Mouse (Mus musculus): ENCODE measurements at regions not wholly inside any gene's neighbourhood (a gene's known extent, or its start where the extent isn't known, plus 50 kb on each side); places are given as distances from the start of the nearest gene placed in this dataset.
"Not testable (repeated sequence)": the region's sequence is repeated elsewhere in the genome, so short reads cannot be mapped to it uniquely, and the experiment has no call there.

- H3K27ac ChIP-seq; H3K9ac ChIP-seq (replicated peaks); ATAC-seq; H3K36me3 ChIP-seq; H3K27me3 ChIP-seq; H3K4me2 ChIP-seq (replicated peaks); H3K4me1 ChIP-seq (replicated peaks); H3K9me3 ChIP-seq; H3K4me3 ChIP-seq (replicated peaks): not testable (repeated sequence)
- WGBS = 93% methylated on average over 12 of the region's 12 CpGs
Measured at GRCm38 (mm10) chr5:132929955-132930354, 386.8 kb upstream of the Auts2 start.

GRCm38 (mm10) chr5:132923365-132923764 lies 380.2 kb upstream of the Auts2 start:
- WGBS = 29% methylated on average over 4 of the region's 4 CpGs
- H3K36me3 ChIP-seq = no peaks in the 10 kb centered on the region
- H3K27ac ChIP-seq = no peak overlapping the region
- peaks cover 6% of the 10 kb centered on the region for H3K9me3 ChIP-seq
- no peaks in the 10 kb centered on the region for H3K27me3 ChIP-seq
- no peak overlapping the region for H3K9ac ChIP-seq (replicated peaks)
- H3K4me1 ChIP-seq (replicated peaks) = no peaks in the 10 kb centered on the region; the same call in 1 of the 2 replicates
- no peak overlapping the region for H3K4me2 ChIP-seq (replicated peaks)
- ATAC-seq = 0 out of 2 replicates have a peak, but pooled peaks have one; percentile 30
- H3K4me3 ChIP-seq (replicated peaks) = no peak overlapping the region

GRCm38 (mm10) chr5:132909056-132909455 lies 365.9 kb upstream of the Auts2 start:
- Histone ChIP-seq H3K4me2 (replicated peaks) (no peak overlapping the region), H3K36me3 (no peaks in the 10 kb centered on the region), H3K4me3 (replicated peaks) (no peak overlapping the region), H3K27me3 (no peaks in the 10 kb centered on the region), H3K4me1 (replicated peaks) (peaks cover 8% of the 10 kb centered on the region), H3K27ac (no peak overlapping the region), H3K9ac (replicated peaks) (no peak overlapping the region), H3K9me3 (no peaks in the 10 kb centered on the region)
- 74% methylated on average over 2 of the region's 2 CpGs for WGBS
- no peak for ATAC-seq

GRCm38 (mm10) chr5:132908220-132908619 lies 365.1 kb upstream of the Auts2 start:
- H3K4me1 ChIP-seq (replicated peaks) = peaks cover 8% of the 10 kb centered on the region
- ATAC-seq = no peak
- no peak overlapping the region for H3K4me3 ChIP-seq (replicated peaks)
- H3K9ac ChIP-seq (replicated peaks) = no peak overlapping the region
- WGBS = 87% methylated on average over 8 of the region's 8 CpGs
- no peak overlapping the region for H3K4me2 ChIP-seq (replicated peaks)
- no peak overlapping the region for H3K27ac ChIP-seq
- no peaks in the 10 kb centered on the region for H3K9me3 ChIP-seq
- H3K36me3 ChIP-seq = no peaks in the 10 kb centered on the region
- no peaks in the 10 kb centered on the region for H3K27me3 ChIP-seq

- Histone ChIP-seq H3K4me2 (replicated peaks) (no peak overlapping the region), H3K9me3 (no peaks in the 10 kb centered on the region), H3K4me1 (replicated peaks) (peaks cover 11% of the 10 kb centered on the region; the same call in 1 of the 2 replicates), H3K27ac (no peak overlapping the region), H3K9ac (replicated peaks) (no peak overlapping the region), H3K27me3 (no peaks in the 10 kb centered on the region), H3K36me3 (no peaks in the 10 kb centered on the region), H3K4me3 (replicated peaks) (no peak overlapping the region)
- 89% methylated on average over 1 of the region's 1 CpGs for WGBS
- ATAC-seq = no peak
Measured at GRCm38 (mm10) chr5:132892591-132892990, 349.4 kb upstream of the Auts2 start.

- no peak overlapping the region for H3K9ac ChIP-seq (replicated peaks)
- 63% methylated on average over 2 of the region's 2 CpGs for WGBS
- no peak overlapping the region for H3K4me3 ChIP-seq (replicated peaks)
- no peaks in the 10 kb centered on the region for H3K9me3 ChIP-seq
- H3K4me1 ChIP-seq (replicated peaks) = no peaks in the 10 kb centered on the region
- no peaks in the 10 kb centered on the region for H3K36me3 ChIP-seq
- H3K4me2 ChIP-seq (replicated peaks) = no peak overlapping the region
- H3K27ac ChIP-seq = no peak overlapping the region
- H3K27me3 ChIP-seq = no peaks in the 10 kb centered on the region; the same call in 1 of the 2 replicates
- no peak for ATAC-seq
Measured at GRCm38 (mm10) chr5:132884130-132884529, 341.0 kb upstream of the Auts2 start.

- no peak overlapping the region for H3K4me2 ChIP-seq (replicated peaks)
- WGBS = 75% methylated on average over 3 of the region's 3 CpGs
- H3K4me1 ChIP-seq (replicated peaks) = no peaks in the 10 kb centered on the region
- H3K36me3 ChIP-seq = no peaks in the 10 kb centered on the region
- no peak for ATAC-seq
- no peak overlapping the region for H3K9ac ChIP-seq (replicated peaks)
- no peak overlapping the region for H3K4me3 ChIP-seq (replicated peaks)
- H3K27ac ChIP-seq = no peak overlapping the region
- no peaks in the 10 kb centered on the region for H3K9me3 ChIP-seq
- no peaks in the 10 kb centered on the region; the same call in 1 of the 2 replicates for H3K27me3 ChIP-seq
Measured at GRCm38 (mm10) chr5:132882291-132882690, 339.1 kb upstream of the Auts2 start.

GRCm38 (mm10) chr5:132881170-132881569 lies 338.0 kb upstream of the Auts2 start:
- Histone ChIP-seq H3K4me3 (replicated peaks) (no peak overlapping the region), H3K36me3 (no peaks in the 10 kb centered on the region), H3K9me3 (no peaks in the 10 kb centered on the region), H3K4me1 (replicated peaks) (peaks cover 6% of the 10 kb centered on the region), H3K27ac (no peak overlapping the region), H3K9ac (replicated peaks) (no peak overlapping the region), H3K27me3 (no peaks in the 10 kb centered on the region; the same call in 1 of the 2 replicates), H3K4me2 (replicated peaks) (no peak overlapping the region)
- WGBS = 96% methylated on average over 3 of the region's 3 CpGs
- no peak for ATAC-seq

GRCm38 (mm10) chr5:132876336-132876840 lies 333.2 kb upstream of the Auts2 start:
- no peak for ATAC-seq
- Histone ChIP-seq H3K9ac (replicated peaks) (no peak overlapping the region), H3K4me2 (replicated peaks) (no peak overlapping the region), H3K36me3 (no peaks in the 10 kb centered on the region), H3K27ac (peak overlapping the region; percentile 5; the same call in 1 of the 2 replicates), H3K27me3 (no peaks in the 10 kb centered on the region; the same call in 1 of the 2 replicates), H3K9me3 (no peaks in the 10 kb centered on the region), H3K4me3 (replicated peaks) (no peak overlapping the region), H3K4me1 (replicated peaks) (peaks cover 8% of the 10 kb centered on the region)
- WGBS = 14% methylated on average over 6 of the region's 6 CpGs

- H3K4me3 ChIP-seq (replicated peaks) = no peak overlapping the region
- no peak overlapping the region for H3K27ac ChIP-seq
- no peak overlapping the region for H3K9ac ChIP-seq (replicated peaks)
- no peaks in the 10 kb centered on the region for H3K4me1 ChIP-seq (replicated peaks)
- 72% methylated on average over 5 of the region's 5 CpGs for WGBS
- H3K36me3 ChIP-seq = no peaks in the 10 kb centered on the region
- no peak overlapping the region for H3K4me2 ChIP-seq (replicated peaks)
- no peaks in the 10 kb centered on the region for H3K9me3 ChIP-seq
- no peak for ATAC-seq
- H3K27me3 ChIP-seq = no peaks in the 10 kb centered on the region
Measured at GRCm38 (mm10) chr5:132858846-132859510, 315.8 kb upstream of the Auts2 start.

GRCm38 (mm10) chr5:132855619-132856510 lies 312.7 kb upstream of the Auts2 start:
- Histone ChIP-seq H3K36me3 (no peaks in the 10 kb centered on the region), H3K27me3 (no peaks in the 10 kb centered on the region), H3K4me2 (replicated peaks) (no peak overlapping the region), H3K9me3 (no peaks in the 10 kb centered on the region), H3K4me1 (replicated peaks) (no peaks in the 10 kb centered on the region), H3K9ac (replicated peaks) (no peak overlapping the region), H3K4me3 (replicated peaks) (no peak overlapping the region), H3K27ac (no peak overlapping the region)
- 85% methylated on average over 4 of the region's 4 CpGs for WGBS
- no peak for ATAC-seq

GRCm38 (mm10) chr5:132850770-132851169 lies 307.6 kb upstream of the Auts2 start:
- H3K9ac ChIP-seq (replicated peaks) = no peak overlapping the region
- H3K4me1 ChIP-seq (replicated peaks) = no peaks in the 10 kb centered on the region
- H3K27me3 ChIP-seq = no peaks in the 10 kb centered on the region
- ATAC-seq = no peak
- no peaks in the 10 kb centered on the region for H3K9me3 ChIP-seq
- 69% methylated on average over 6 of the region's 6 CpGs for WGBS
- H3K36me3 ChIP-seq = no peaks in the 10 kb centered on the region
- H3K4me2 ChIP-seq (replicated peaks) = no peak overlapping the region
- no peak overlapping the region for H3K4me3 ChIP-seq (replicated peaks)
- no peak overlapping the region for H3K27ac ChIP-seq
